Mouse (Mus musculus): ENCODE measurements around the gene A4gnt. TPM values are rescaled to one million over a fixed set of nuclear protein-coding genes. Genes with fewer than 3 reads are reported as not detected.

Gene A4gnt
- polyA plus RNA-seq, 1 experiment from 2014 or later, result not detected

Other genes starting within 250 kb of the A4gnt start
- 16.3 and 17.5 TPM in 2 replicates for gene Mras, start 175.1 kb upstream of the A4gnt start, polyA plus RNA-seq (2014; fragmentation: Nextera tagmentation; extraction: Ambion mirVana)
- not detected in 2 replicates for gene Nme9, start 161.0 kb upstream of the A4gnt start, polyA plus RNA-seq (2014; fragmentation: Nextera tagmentation; extraction: Ambion mirVana)
- 39.4 and 41.7 TPM in 2 replicates for gene Armc8, start 43.6 kb upstream of the A4gnt start, polyA plus RNA-seq (2014; fragmentation: Nextera tagmentation; extraction: Ambion mirVana)
- 31.1 and 35.2 TPM in 2 replicates for gene Dbr1, start 36.7 kb upstream of the A4gnt start, polyA plus RNA-seq (2014; fragmentation: Nextera tagmentation; extraction: Ambion mirVana)
- 14.5 and 15.5 TPM in 2 replicates for gene Dzip1l, start 17.0 kb downstream of the A4gnt start, polyA plus RNA-seq (2014; fragmentation: Nextera tagmentation; extraction: Ambion mirVana)
- gene Cldn18, start 104.8 kb downstream of the A4gnt start, polyA plus RNA-seq (2014; fragmentation: Nextera tagmentation; extraction: Ambion mirVana), result not detected in 2 replicates

Data from neural tube, embryonic 11.5 days (tissue).